Mouse (Mus musculus): Measurements from ENCODE around the gene Cep41.

Cep41 gene

GRCm38 (mm10) chr6:30624763-30625162, 68.8 kb downstream of the Cep41 start:
- no peak for DNase-seq (ENCODE audit: low spot score)

DNA sequence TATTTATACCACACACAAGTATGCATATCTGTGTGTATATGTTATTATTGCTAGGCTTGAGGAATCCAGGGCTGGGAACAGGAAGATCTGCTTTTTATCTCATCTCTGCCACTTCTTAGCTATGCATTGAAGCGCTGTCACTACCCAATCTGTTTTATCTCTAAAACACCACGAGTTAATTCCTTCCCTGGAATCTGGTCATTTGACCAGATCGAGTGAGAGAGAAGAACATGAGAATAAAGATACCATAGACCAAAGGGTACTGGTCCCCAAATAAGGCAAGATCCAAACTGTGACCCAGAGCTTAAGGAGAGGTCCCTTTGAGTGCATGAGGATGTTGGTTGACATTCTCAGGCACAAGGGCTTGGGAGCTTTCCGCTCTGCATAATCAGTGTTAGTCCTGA, 71.6 kb downstream of the Cep41 start:
- DNase-seq (ENCODE audit: low spot score) = no peak

GRCm38 (mm10) chr6:30620994-30621393, 72.6 kb downstream of the Cep41 start:
- no peak for DNase-seq (ENCODE audit: low spot score)

GRCm38 (mm10) chr6:30620591-30620990, 73.0 kb downstream of the Cep41 start:
- DNase-seq (ENCODE audit: low spot score) = no peak

DNA sequence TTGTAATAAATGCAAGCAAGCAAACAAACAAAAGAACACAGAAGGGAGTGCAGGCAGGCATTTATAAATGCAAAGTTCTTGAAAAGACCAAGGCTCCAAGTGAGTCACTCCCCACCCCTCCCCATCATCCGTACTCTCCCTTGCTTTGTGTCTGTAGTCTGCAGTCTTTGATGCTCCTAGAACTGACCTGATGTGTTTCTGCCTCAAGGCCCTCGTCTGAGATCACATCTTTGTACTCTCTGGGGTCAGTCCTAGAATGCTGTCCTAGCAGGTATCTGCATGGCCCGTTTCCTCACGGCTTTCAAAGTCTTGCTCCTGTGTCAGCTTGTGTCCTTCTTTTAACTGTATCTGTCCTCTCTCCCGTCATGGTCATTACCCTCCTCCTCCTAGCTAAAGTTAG, 73.9 kb downstream of the Cep41 start:
- DNase-seq (ENCODE audit: low spot score) = no peak

GRCm38 (mm10) chr6:30618735-30619134, 74.8 kb downstream of the Cep41 start:
- no peak for DNase-seq (ENCODE audit: low spot score)

DNA sequence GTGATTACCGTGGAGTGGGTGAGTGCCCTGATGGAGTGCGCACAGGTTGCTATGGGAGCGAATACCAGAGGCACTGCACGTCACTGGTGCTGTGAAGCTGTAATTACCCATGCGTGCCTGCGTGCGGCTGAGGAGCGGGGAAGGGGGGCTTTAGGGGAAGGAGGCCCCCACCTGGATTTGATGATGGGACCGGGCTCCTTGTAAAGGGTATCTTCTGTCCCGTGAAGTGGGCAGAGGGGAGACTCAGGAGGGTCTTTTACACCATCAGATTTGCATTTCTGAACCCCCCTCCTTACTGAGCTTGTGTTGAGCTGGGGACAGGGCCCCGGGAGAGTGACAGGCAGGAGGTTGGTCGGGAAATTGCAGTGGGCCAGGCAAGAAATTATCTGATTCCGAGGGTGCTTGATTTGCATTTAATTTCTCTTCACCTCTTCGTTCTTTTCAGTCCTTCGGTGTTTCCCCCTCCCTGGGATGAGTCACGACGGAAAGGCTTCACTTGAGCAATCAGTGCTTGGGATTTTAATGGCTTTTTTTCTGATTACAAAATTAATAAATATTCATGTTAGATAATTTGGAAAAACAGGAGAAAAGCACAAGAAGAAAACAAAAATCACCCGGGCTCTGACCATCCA, 75.5 kb downstream of the Cep41 start:
- DNase-seq (ENCODE audit: low spot score) = no peak

GRCm38 (mm10) chr6:30617020-30617958, 76.3 kb downstream of the Cep41 start:
- DNase-seq (ENCODE audit: low spot score) = no peak

DNA sequence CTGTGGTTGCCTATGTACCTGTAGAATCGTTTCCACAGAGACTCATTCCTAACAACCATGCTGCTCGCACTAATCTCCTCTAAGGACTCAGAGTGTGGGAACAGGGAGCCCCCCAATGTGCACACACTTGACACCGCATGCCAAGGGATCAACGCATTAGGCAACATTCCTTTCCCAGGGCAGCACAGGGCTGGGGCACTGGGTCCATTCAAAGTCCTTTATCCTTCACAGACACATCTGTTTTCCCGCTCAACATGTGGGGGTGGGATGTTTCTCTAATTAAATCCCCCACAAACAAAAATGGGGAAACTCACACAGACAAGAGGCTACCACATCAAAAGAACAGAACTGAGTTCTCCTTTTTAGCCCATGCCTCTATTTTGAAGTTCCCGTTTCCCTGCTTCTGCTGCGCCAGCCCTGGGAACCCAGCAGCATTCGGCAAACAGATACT, 77.0 kb downstream of the Cep41 start:
- DNase-seq (ENCODE audit: low spot score) = no peak

GRCm38 (mm10) chr6:30615741-30616140, 77.8 kb downstream of the Cep41 start:
- no peak for DNase-seq (ENCODE audit: low spot score)

GRCm38 (mm10) chr6:30614251-30614650, 79.3 kb downstream of the Cep41 start:
- DNase-seq (ENCODE audit: low spot score) = no peak

DNA sequence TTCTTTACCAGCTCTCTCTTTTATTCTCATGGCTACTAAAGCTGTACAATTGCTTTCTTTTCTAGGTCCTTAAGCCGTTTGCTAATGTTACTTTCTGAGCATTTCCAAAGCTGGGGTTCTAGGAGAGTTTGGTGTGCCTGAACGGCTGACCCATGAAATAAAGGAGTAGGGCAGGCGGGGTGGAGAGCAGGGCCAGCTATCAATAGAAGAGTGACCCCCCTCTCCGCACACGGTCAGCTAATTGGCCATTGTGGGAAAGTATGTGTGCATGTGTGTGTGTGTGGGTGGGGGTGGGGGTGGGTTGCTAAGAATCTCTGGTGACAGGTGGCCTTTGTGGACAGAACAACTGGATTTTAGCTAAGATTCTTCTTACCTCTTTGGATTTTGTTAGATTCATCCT, 82.3 kb downstream of the Cep41 start:
- no peak for DNase-seq (ENCODE audit: low spot score)

DNA sequence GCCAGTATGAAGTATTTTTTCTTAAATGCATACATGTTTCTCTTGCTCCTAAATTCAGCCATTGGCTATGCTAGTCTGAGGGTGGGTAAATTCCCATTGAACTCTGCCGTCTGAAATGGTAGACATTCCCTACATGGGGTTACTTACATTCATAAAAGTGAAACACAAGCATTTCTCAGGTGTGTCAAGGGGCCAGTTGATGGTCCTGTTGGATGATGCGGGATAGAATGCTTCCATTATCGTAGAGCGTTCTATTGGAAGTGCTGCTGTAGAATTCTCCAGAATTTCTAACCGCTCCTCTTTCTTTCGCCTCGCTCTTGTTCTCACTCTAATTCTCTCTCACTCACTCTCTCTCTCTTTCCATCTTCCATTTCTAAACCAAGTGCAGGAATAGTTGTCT, 82.8 kb downstream of the Cep41 start, which contains the start of gene Cpa5:
Gene Cpa5 (plus strand): TSS at position 301 of the 400 bp plus-strand sequence.
- no peak for DNase-seq (ENCODE audit: low spot score)

DNA sequence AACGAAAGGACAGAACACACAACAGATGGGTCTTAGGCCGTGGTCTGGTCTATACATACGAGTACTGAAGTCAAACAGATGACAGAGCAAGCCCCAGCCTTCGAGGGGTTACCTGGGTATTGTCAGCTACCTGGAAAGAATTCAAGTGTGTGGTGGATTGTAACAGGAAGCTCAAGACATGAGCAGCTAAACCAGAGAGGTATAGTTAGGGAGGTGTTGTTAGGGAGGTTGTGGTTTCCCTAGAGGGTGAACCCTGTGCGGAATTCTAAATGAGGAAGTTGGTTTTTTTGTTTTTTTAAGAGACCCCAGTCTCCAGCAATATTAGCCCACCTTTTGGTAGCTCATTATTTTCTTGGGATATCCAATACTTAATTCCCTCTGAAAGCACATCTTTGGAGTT, 87.9 kb downstream of the Cep41 start:
- DNase-seq (ENCODE audit: low spot score) = no peak

DNA sequence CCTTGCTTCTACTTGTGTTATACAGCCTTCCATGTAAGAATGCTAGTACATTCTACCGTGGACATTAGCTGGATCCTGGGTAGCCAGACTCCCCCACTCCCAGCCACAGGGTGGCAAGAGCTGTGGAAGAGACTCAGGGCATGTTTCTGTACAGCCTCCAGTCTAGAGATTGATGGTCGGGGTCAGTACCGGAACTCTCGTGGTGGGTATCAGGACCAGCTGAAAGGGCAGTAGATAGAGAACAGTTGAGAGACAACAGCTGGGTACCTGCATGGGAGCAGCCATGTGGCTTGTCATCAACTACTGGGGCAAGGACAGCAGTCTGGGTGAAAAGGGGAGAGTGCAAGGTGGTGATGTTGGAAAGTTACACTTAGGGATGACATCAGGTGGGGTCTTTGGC, 88.4 kb downstream of the Cep41 start:
- DNase-seq (ENCODE audit: low spot score) = no peak

DNA sequence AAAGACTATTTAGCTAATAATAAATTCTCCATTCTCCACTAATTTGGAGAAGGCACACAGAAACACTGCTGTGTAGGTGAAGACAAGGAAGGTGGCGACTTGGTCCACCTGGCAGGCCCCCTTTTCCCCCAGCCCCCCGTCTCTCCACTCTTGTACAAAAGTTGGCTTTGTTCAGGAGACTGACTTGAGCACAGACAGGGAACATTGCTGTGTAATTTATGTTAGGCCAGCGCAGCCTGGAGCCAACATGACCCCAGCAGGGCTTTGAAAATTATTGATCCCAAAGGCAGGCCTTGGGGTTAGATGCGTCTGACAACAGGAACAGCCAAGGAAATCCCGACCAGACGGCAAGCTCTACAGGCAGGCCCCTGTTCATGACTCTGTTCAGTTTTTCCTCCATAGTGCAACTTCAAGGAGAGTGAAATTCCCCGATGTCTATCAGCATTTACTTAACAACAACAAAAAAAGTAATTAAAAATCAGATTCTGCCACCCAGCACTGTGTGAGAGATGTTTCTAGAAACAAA, 89.1 kb downstream of the Cep41 start:
- no peak for DNase-seq (ENCODE audit: low spot score)

All from T-cell, adult 2 months (primary cell).